Mouse (Mus musculus): ENCODE results near the gene Rab28. TPM values are rescaled to one million over a fixed set of nuclear protein-coding genes. Genes with fewer than 3 reads are reported as not detected.

The Rab28 gene
- polyA plus RNA-seq (2014; fragmentation: Nextera tagmentation; extraction: Ambion mirVana) = 89.0 and 92.7 TPM in 2 replicates

GRCm38 (mm10) chr5:41708051-41708630 is at the start of gene Rab28:
Rab28 (minus strand) TSS chr5:41708157.
- ATAC-seq (ENCODE audit: insufficient read depth, low FRiP score, low TSS enrichment) (peak; percentile 95), DNase-seq (ENCODE audit: low spot score) (peak; percentile 94)
- no peaks in the 10 kb centered on the region for H3K9me3 ChIP-seq (ENCODE audit: control insufficient read depth, low read length)
- peak within 1 kb of the TSS; percentile 90 for H3K27ac ChIP-seq (ENCODE audit: low read depth, low read length)
- peak within 1 kb of the TSS; percentile 92 for H3K4me3 ChIP-seq (ENCODE audit: low read depth, low read length)
- H3K4me1 ChIP-seq (ENCODE audit: control insufficient read depth, insufficient read depth, low read length) = 0 out of 2 replicates have a peak, but pooled peaks cover 5% of the 10 kb centered on the region
- no peaks in the 10 kb centered on the region for H3K36me3 ChIP-seq (ENCODE audit: control insufficient read depth, insufficient read depth, low read length)
- 1% methylated on average over 29 of the region's 34 CpGs for WGBS
- H3K9ac ChIP-seq (ENCODE audit: low read length) = peak within 1 kb of the TSS; percentile 94
- H3K27me3 ChIP-seq (ENCODE audit: control insufficient read depth, insufficient read depth, low read length) = no peaks in the 10 kb centered on the region
- peak within 1 kb of the TSS; percentile 88 for H3K4me2 ChIP-seq (ENCODE audit: low read depth)

DNA sequence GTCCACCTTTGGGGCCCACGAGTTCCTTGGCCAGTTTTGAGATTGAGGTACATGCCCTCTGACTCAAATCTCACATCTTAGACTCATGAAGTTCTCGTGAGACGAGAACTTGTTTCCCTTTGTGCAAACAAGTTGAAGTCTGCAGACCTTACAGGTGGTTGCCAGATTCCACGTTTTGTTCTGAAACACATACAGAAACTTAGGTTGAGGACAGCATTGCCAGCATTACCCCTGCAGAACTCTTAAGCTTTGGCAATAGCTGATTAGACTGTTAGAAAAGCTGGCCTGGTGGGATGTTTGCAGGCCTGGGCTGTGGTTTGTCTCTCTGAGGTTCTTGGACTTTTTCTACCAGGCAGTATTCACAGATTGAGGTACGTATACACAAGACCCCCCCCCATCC is 49.4 kb upstream of the Rab28 start:
- H3K27ac ChIP-seq (ENCODE audit: low read depth, low read length) = no peak overlapping the region
- ATAC-seq (ENCODE audit: insufficient read depth, low FRiP score, low TSS enrichment) (no peak), DNase-seq (ENCODE audit: low spot score) (no peak)
- H3K36me3 ChIP-seq (ENCODE audit: control insufficient read depth, insufficient read depth, low read length) = no peaks in the 10 kb centered on the region
- H3K9me3 ChIP-seq (ENCODE audit: control insufficient read depth, low read length) = no peaks in the 10 kb centered on the region
- no peak overlapping the region for H3K4me3 ChIP-seq (ENCODE audit: low read depth, low read length)
- 5% methylated on average over 5 of the region's 5 CpGs for WGBS
- H3K9ac ChIP-seq (ENCODE audit: low read length) = no peak overlapping the region
- H3K4me2 ChIP-seq (ENCODE audit: low read depth) = no peak overlapping the region
- H3K4me1 ChIP-seq (ENCODE audit: control insufficient read depth, insufficient read depth, low read length) = no peaks in the 10 kb centered on the region
- H3K27me3 ChIP-seq (ENCODE audit: control insufficient read depth, insufficient read depth, low read length) = peaks cover 96% of the 10 kb centered on the region

DNA sequence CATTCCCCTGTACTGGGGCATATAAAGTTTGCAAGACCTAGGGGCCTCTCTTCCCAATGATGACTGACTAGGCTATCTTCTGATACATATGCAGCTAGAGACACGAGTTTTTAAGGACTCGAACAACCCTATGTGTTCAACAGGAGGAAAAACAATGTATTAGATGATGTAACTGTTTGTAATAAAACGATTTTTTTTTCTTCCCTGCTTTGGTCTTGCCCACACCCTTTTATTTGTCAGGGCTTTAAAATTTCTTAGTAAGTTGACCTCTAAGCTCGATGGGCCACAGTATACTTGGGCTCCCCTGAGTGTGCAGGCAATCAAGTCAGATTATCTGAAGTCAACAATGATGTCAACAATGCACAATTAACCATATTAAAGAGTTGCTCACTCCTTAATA is 48.4 kb upstream of the Rab28 start:
- Histone ChIP-seq H3K4me1 (ENCODE audit: control insufficient read depth, insufficient read depth, low read length) (no peaks in the 10 kb centered on the region), H3K4me3 (ENCODE audit: low read depth, low read length) (no peak overlapping the region), H3K9ac (ENCODE audit: low read length) (no peak overlapping the region), H3K36me3 (ENCODE audit: control insufficient read depth, insufficient read depth, low read length) (no peaks in the 10 kb centered on the region), H3K9me3 (ENCODE audit: control insufficient read depth, low read length) (no peaks in the 10 kb centered on the region), H3K27ac (ENCODE audit: low read depth, low read length) (no peak overlapping the region), H3K27me3 (ENCODE audit: control insufficient read depth, insufficient read depth, low read length) (peaks cover 96% of the 10 kb centered on the region), H3K4me2 (ENCODE audit: low read depth) (no peak overlapping the region)
- no peak for DNase-seq (ENCODE audit: low spot score)
- no peak for ATAC-seq (ENCODE audit: insufficient read depth, low FRiP score, low TSS enrichment)
- WGBS = 3% methylated on average over 4 of the region's 4 CpGs

GRCm38 (mm10) chr5:41755373-41755960 is 47.5 kb upstream of the Rab28 start:
- no peak overlapping the region for H3K4me2 ChIP-seq (ENCODE audit: low read depth)
- no peaks in the 10 kb centered on the region for H3K9me3 ChIP-seq (ENCODE audit: control insufficient read depth, low read length)
- no peak overlapping the region for H3K27ac ChIP-seq (ENCODE audit: low read depth, low read length)
- ATAC-seq (ENCODE audit: insufficient read depth, low FRiP score, low TSS enrichment) (no peak), DNase-seq (ENCODE audit: low spot score) (peak; percentile 43)
- H3K4me3 ChIP-seq (ENCODE audit: low read depth, low read length) = no peak overlapping the region
- no peak overlapping the region for H3K9ac ChIP-seq (ENCODE audit: low read length)
- no peaks in the 10 kb centered on the region for H3K4me1 ChIP-seq (ENCODE audit: control insufficient read depth, insufficient read depth, low read length)
- no peaks in the 10 kb centered on the region for H3K36me3 ChIP-seq (ENCODE audit: control insufficient read depth, insufficient read depth, low read length)
- peaks cover 98% of the 10 kb centered on the region for H3K27me3 ChIP-seq (ENCODE audit: control insufficient read depth, insufficient read depth, low read length)
- WGBS = 1% methylated on average over 23 of the region's 23 CpGs

- ATAC-seq (ENCODE audit: insufficient read depth, low FRiP score, low TSS enrichment) (no peak), DNase-seq (ENCODE audit: low spot score) (peak; percentile 34)
- under 1% methylated on average over 16 of the region's 16 CpGs for WGBS
- Histone ChIP-seq H3K9ac (ENCODE audit: low read length) (no peak overlapping the region), H3K36me3 (ENCODE audit: control insufficient read depth, insufficient read depth, low read length) (no peaks in the 10 kb centered on the region), H3K9me3 (ENCODE audit: control insufficient read depth, low read length) (no peaks in the 10 kb centered on the region), H3K4me3 (ENCODE audit: low read depth, low read length) (no peak overlapping the region), H3K27me3 (ENCODE audit: control insufficient read depth, insufficient read depth, low read length) (peaks cover 97% of the 10 kb centered on the region), H3K4me2 (ENCODE audit: low read depth) (no peak overlapping the region), H3K4me1 (ENCODE audit: control insufficient read depth, insufficient read depth, low read length) (no peaks in the 10 kb centered on the region), H3K27ac (ENCODE audit: low read depth, low read length) (no peak overlapping the region)
Measured at GRCm38 (mm10) chr5:41754836-41755235, 46.9 kb upstream of the Rab28 start.

DNA sequence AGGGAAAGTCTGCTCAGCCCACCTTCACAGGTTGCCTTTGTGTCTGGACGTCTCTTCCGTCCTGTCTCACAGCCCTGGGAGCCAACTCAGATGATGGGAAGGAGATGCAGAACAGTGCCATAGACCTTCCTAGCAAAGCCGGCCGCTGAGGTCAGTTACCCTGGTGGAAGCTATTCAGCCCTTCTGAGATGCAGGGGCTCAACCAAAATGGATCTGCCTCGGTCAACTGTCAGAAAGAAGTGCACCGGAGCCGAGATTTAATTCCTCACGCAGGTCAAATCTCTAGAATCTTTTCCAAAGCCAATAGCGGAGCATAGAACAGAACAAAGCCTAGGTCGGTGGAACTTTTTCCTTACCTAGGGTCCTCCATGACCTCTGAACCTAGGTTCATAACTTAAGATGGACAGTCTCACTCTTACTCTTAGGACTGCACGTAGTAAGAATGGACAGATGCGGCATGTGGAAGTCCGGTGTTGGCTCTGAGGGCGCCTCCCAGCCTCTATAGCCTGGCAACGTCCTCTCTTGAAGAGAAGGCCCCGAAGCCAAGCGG is 46.3 kb upstream of the Rab28 start:
- Histone ChIP-seq H3K9ac (ENCODE audit: low read length) (no peak overlapping the region), H3K27me3 (ENCODE audit: control insufficient read depth, insufficient read depth, low read length) (peaks cover 97% of the 10 kb centered on the region), H3K9me3 (ENCODE audit: control insufficient read depth, low read length) (no peaks in the 10 kb centered on the region), H3K36me3 (ENCODE audit: control insufficient read depth, insufficient read depth, low read length) (no peaks in the 10 kb centered on the region), H3K4me1 (ENCODE audit: control insufficient read depth, insufficient read depth, low read length) (no peaks in the 10 kb centered on the region), H3K27ac (ENCODE audit: low read depth, low read length) (no peak overlapping the region), H3K4me2 (ENCODE audit: low read depth) (no peak overlapping the region), H3K4me3 (ENCODE audit: low read depth, low read length) (no peak overlapping the region)
- DNase-seq (ENCODE audit: low spot score) = peak; percentile 38
- WGBS = under 1% methylated on average over 17 of the region's 17 CpGs
- no peak for ATAC-seq (ENCODE audit: insufficient read depth, low FRiP score, low TSS enrichment)

DNA sequence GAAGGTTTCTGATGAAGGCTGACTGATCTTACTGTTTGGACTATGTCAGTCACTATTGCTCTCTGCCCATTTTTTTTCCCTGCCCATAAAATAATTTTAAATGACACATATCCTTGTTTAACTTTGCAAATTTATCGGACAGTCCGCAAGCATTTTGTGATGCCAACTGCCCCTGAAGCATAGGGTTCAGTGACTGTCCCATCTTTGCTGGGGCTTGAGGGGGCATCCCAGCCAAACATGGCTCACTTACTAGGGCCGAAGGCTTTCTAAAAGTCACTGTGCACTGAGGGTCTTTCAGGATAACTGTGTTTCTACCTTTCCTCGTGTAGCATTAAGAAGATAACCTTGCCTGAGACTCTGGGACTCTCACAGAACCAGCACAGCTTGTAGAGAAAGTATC is 44.8 kb upstream of the Rab28 start:
- no peak overlapping the region for H3K4me2 ChIP-seq (ENCODE audit: low read depth)
- DNase-seq (ENCODE audit: low spot score) = no peak
- H3K36me3 ChIP-seq (ENCODE audit: control insufficient read depth, insufficient read depth, low read length) = no peaks in the 10 kb centered on the region
- no peaks in the 10 kb centered on the region for H3K4me1 ChIP-seq (ENCODE audit: control insufficient read depth, insufficient read depth, low read length)
- no peaks in the 10 kb centered on the region for H3K9me3 ChIP-seq (ENCODE audit: control insufficient read depth, low read length)
- H3K27ac ChIP-seq (ENCODE audit: low read depth, low read length) = no peak overlapping the region
- peaks cover 97% of the 10 kb centered on the region for H3K27me3 ChIP-seq (ENCODE audit: control insufficient read depth, insufficient read depth, low read length)
- WGBS = 24% methylated on average over 4 of the region's 4 CpGs
- ATAC-seq (ENCODE audit: insufficient read depth, low FRiP score, low TSS enrichment) = no peak
- H3K9ac ChIP-seq (ENCODE audit: low read length) = no peak overlapping the region
- no peak overlapping the region for H3K4me3 ChIP-seq (ENCODE audit: low read depth, low read length)

- no peak overlapping the region for H3K9ac ChIP-seq (ENCODE audit: low read length)
- peaks cover 60% of the 10 kb centered on the region for H3K27me3 ChIP-seq (ENCODE audit: control insufficient read depth, insufficient read depth, low read length)
- H3K9me3 ChIP-seq (ENCODE audit: control insufficient read depth, low read length) = no peaks in the 10 kb centered on the region
- no peaks in the 10 kb centered on the region for H3K4me1 ChIP-seq (ENCODE audit: control insufficient read depth, insufficient read depth, low read length)
- no peak overlapping the region for H3K4me2 ChIP-seq (ENCODE audit: low read depth)
- peak; percentile 60 for ATAC-seq (ENCODE audit: insufficient read depth, low FRiP score, low TSS enrichment)
- H3K36me3 ChIP-seq (ENCODE audit: control insufficient read depth, insufficient read depth, low read length) = no peaks in the 10 kb centered on the region
- WGBS = 4% methylated on average over 12 of the region's 15 CpGs
- no peak for DNase-seq (ENCODE audit: low spot score)
- no peak overlapping the region for H3K4me3 ChIP-seq (ENCODE audit: low read depth, low read length)
- H3K27ac ChIP-seq (ENCODE audit: low read depth, low read length) = no peak overlapping the region
Measured at GRCm38 (mm10) chr5:41744898-41745780, 37.2 kb upstream of the Rab28 start.
